Mouse (Mus musculus): Measurements from ENCODE around the gene Ezh1. TPM values are rescaled to one million over a fixed set of nuclear protein-coding genes. Genes with fewer than 3 reads are reported as not detected.
"Not testable (repeated sequence)": the region's sequence is repeated elsewhere in the genome, so short reads cannot be mapped to it uniquely, and the experiment has no call there.

Ezh1 gene
- polyA plus RNA-seq, 1 experiment from 2014 or later = 17.6 TPM

GRCm38 (mm10) chr11:101161551-101161950 lies 64.7 kb downstream of the Ezh1 start:
- Histone ChIP-seq H3K4me1 (replicated peaks) (peaks cover 12% of the 10 kb centered on the region), H3K27ac (no peak overlapping the region), H3K9me3 (no peaks in the 10 kb centered on the region), H3K4me2 (replicated peaks) (no peak overlapping the region), H3K4me3 (replicated peaks) (no peak overlapping the region), H3K36me3 (peaks cover 34% of the 10 kb centered on the region), H3K9ac (replicated peaks) (no peak overlapping the region), H3K27me3 (peaks cover 75% of the 10 kb centered on the region)
- 85% methylated on average over 15 of the region's 15 CpGs for WGBS
- ATAC-seq = no peak

- 83% methylated on average over 8 of the region's 8 CpGs for WGBS
- peaks cover 30% of the 10 kb centered on the region for H3K36me3 ChIP-seq
- not testable (repeated sequence) for H3K4me3 ChIP-seq (replicated peaks); ATAC-seq; H3K9ac ChIP-seq (replicated peaks); H3K9me3 ChIP-seq; H3K27ac ChIP-seq; H3K4me2 ChIP-seq (replicated peaks)
- H3K27me3 ChIP-seq = peaks cover 70% of the 10 kb centered on the region
- H3K4me1 ChIP-seq (replicated peaks) = peaks cover 17% of the 10 kb centered on the region
Measured at GRCm38 (mm10) chr11:101160981-101161505, 65.2 kb downstream of the Ezh1 start.

GRCm38 (mm10) chr11:101160151-101160550 lies 66.1 kb downstream of the Ezh1 start:
- 72% methylated on average over 8 of the region's 10 CpGs for WGBS
- not testable (repeated sequence) for H3K4me2 ChIP-seq (replicated peaks); H3K9me3 ChIP-seq; H3K9ac ChIP-seq (replicated peaks); H3K27ac ChIP-seq; H3K4me3 ChIP-seq (replicated peaks); ATAC-seq
- peaks cover 30% of the 10 kb centered on the region for H3K36me3 ChIP-seq
- peaks cover 61% of the 10 kb centered on the region for H3K27me3 ChIP-seq
- peaks cover 26% of the 10 kb centered on the region for H3K4me1 ChIP-seq (replicated peaks)

- Histone ChIP-seq H3K9ac (replicated peaks) (peak within 1 kb of the TSS; percentile 76), H3K27ac (peak within 1 kb of the TSS; percentile 91), H3K4me1 (replicated peaks) (peaks cover 17% of the 10 kb centered on the region), H3K36me3 (no peaks in the 10 kb centered on the region), H3K4me3 (replicated peaks) (peak within 1 kb of the TSS; percentile 48), H3K27me3 (peaks cover 18% of the 10 kb centered on the region), H3K4me2 (replicated peaks) (peak within 1 kb of the TSS; percentile 68), H3K9me3 (no peaks in the 10 kb centered on the region)
- ATAC-seq = peak; percentile 95
- 2% methylated on average over 36 of the region's 36 CpGs for WGBS
Measured at GRCm38 (mm10) chr11:101155728-101156371, 70.4 kb downstream of the Ezh1 start, which contains the start of gene Tubg2. Tubg2 (plus strand) TSS chr11:101155907.

- WGBS = 70% methylated on average over 6 of the region's 6 CpGs
- Histone ChIP-seq H3K4me1 (replicated peaks) (peaks cover 17% of the 10 kb centered on the region), H3K9ac (replicated peaks) (0 out of 2 replicates have a peak overlapping the region, but pooled peaks have one; percentile 7), H3K27me3 (peaks cover 17% of the 10 kb centered on the region), H3K36me3 (no peaks in the 10 kb centered on the region), H3K4me3 (replicated peaks) (no peak overlapping the region), H3K27ac (peak overlapping the region; percentile 91), H3K9me3 (no peaks in the 10 kb centered on the region), H3K4me2 (replicated peaks) (peak overlapping the region; percentile 68)
- ATAC-seq = no peak
Measured at GRCm38 (mm10) chr11:101155151-101155550, 71.1 kb downstream of the Ezh1 start.

- H3K27ac ChIP-seq = no peak overlapping the region
- H3K4me3 ChIP-seq (replicated peaks) = no peak overlapping the region
- H3K27me3 ChIP-seq = peaks cover 17% of the 10 kb centered on the region
- no peaks in the 10 kb centered on the region for H3K36me3 ChIP-seq
- no peaks in the 10 kb centered on the region for H3K9me3 ChIP-seq
- no peak for ATAC-seq
- no peak overlapping the region for H3K9ac ChIP-seq (replicated peaks)
- peaks cover 19% of the 10 kb centered on the region for H3K4me1 ChIP-seq (replicated peaks)
- no peak overlapping the region for H3K4me2 ChIP-seq (replicated peaks)
Measured at GRCm38 (mm10) chr11:101154648-101155047, 71.6 kb downstream of the Ezh1 start.

GRCm38 (mm10) chr11:101152825-101153224 lies 73.4 kb downstream of the Ezh1 start:
- peaks cover 5% of the 10 kb centered on the region for H3K27me3 ChIP-seq
- H3K4me3 ChIP-seq (replicated peaks) = no peak overlapping the region
- no peak for ATAC-seq
- H3K9ac ChIP-seq (replicated peaks) = no peak overlapping the region
- peaks cover 29% of the 10 kb centered on the region for H3K4me1 ChIP-seq (replicated peaks)
- no peak overlapping the region for H3K27ac ChIP-seq
- 84% methylated on average over 1 of the region's 1 CpGs for WGBS
- H3K36me3 ChIP-seq = no peaks in the 10 kb centered on the region
- H3K4me2 ChIP-seq (replicated peaks) = no peak overlapping the region
- no peaks in the 10 kb centered on the region for H3K9me3 ChIP-seq

- WGBS = 46% methylated on average over 2 of the region's 2 CpGs
- no peaks in the 10 kb centered on the region; the same call in 1 of the 2 replicates for H3K27me3 ChIP-seq
- H3K4me2 ChIP-seq (replicated peaks) = no peak overlapping the region
- no peaks in the 10 kb centered on the region for H3K9me3 ChIP-seq
- no peaks in the 10 kb centered on the region for H3K36me3 ChIP-seq
- H3K4me3 ChIP-seq (replicated peaks) = no peak overlapping the region
- H3K27ac ChIP-seq = no peak overlapping the region
- H3K9ac ChIP-seq (replicated peaks) = no peak overlapping the region
- peaks cover 31% of the 10 kb centered on the region for H3K4me1 ChIP-seq (replicated peaks)
- no peak for ATAC-seq
Measured at GRCm38 (mm10) chr11:101151063-101151462, 75.2 kb downstream of the Ezh1 start.

- no peaks in the 10 kb centered on the region for H3K9me3 ChIP-seq
- no peak for ATAC-seq
- H3K4me3 ChIP-seq (replicated peaks) = no peak overlapping the region
- no peaks in the 10 kb centered on the region for H3K36me3 ChIP-seq
- peaks cover 20% of the 10 kb centered on the region for H3K4me1 ChIP-seq (replicated peaks)
- H3K27ac ChIP-seq = peak overlapping the region; percentile 36
- no peak overlapping the region for H3K9ac ChIP-seq (replicated peaks)
- no peak overlapping the region for H3K4me2 ChIP-seq (replicated peaks)
- 63% methylated on average over 9 of the region's 9 CpGs for WGBS
- no peaks in the 10 kb centered on the region; the same call in 1 of the 2 replicates for H3K27me3 ChIP-seq
Measured at GRCm38 (mm10) chr11:101149178-101150105, 76.8 kb downstream of the Ezh1 start.

- peak overlapping the region; percentile 36 for H3K27ac ChIP-seq
Measured at GRCm38 (mm10) chr11:101148751-101149150, 77.5 kb downstream of the Ezh1 start.

GRCm38 (mm10) chr11:101146377-101146776 lies 79.9 kb downstream of the Ezh1 start:
- peak; percentile 74 for ATAC-seq
- H3K27me3 ChIP-seq = 0 out of 2 replicates have a peak, but pooled peaks cover 3% of the 10 kb centered on the region
- peaks cover 28% of the 10 kb centered on the region for H3K4me1 ChIP-seq (replicated peaks)
- H3K4me2 ChIP-seq (replicated peaks) = peak overlapping the region; percentile 3; the same call in 1 of the 2 replicates
- H3K9me3 ChIP-seq = no peaks in the 10 kb centered on the region
- H3K9ac ChIP-seq (replicated peaks) = no peak overlapping the region
- no peaks in the 10 kb centered on the region for H3K36me3 ChIP-seq
- no peak overlapping the region for H3K4me3 ChIP-seq (replicated peaks)
- 20% methylated on average over 10 of the region's 10 CpGs for WGBS
- H3K27ac ChIP-seq = peak overlapping the region; percentile 69

More at GRCm38 (mm10) chr11:101148751-101149150, 77.5 kb downstream of the Ezh1 start:
- H3K4me3 ChIP-seq (replicated peaks) = no peak overlapping the region
- no peaks in the 10 kb centered on the region; the same call in 1 of the 2 replicates for H3K27me3 ChIP-seq
- no peak overlapping the region for H3K9ac ChIP-seq (replicated peaks)
- no peaks in the 10 kb centered on the region for H3K36me3 ChIP-seq
- no peaks in the 10 kb centered on the region for H3K9me3 ChIP-seq
- ATAC-seq = no peak
- H3K4me2 ChIP-seq (replicated peaks) = no peak overlapping the region
- WGBS = 71% methylated on average over 10 of the region's 10 CpGs
- peaks cover 24% of the 10 kb centered on the region for H3K4me1 ChIP-seq (replicated peaks)

Data from midbrain, embryonic 13.5 days (tissue).